Mouse (Mus musculus) liver, embryonic 16.5 days (tissue): ENCODE results near the gene Xxylt1. TPM values are rescaled to one million over a fixed set of nuclear protein-coding genes. Genes with fewer than 3 reads are reported as not detected.

Source experiments
- ATAC-seq: fragments of 200-750 bp; cut with Nextera tagmentation; 2 replicates; pipeline ENCODE4 v1.8.0; 2017; ENCODE audit warnings: low read depth, mild to moderate bottlenecking, moderate number of reproducible peaks, moderate library complexity
- H3K27ac ChIP-seq: fragments of 300-500 bp; sonication (generic); 2 replicates; pipeline ENCODE4 v1.5.1; 2014; ENCODE audit warnings: mild to moderate bottlenecking, low read length
- H3K27me3 ChIP-seq: fragments of 300-500 bp; sonication (generic); 2 replicates; pipeline ENCODE4 v1.6.1; 2014; ENCODE audit warnings: low read depth, low read length, mixed read lengths; ENCODE audit not compliant: control insufficient read depth, insufficient read depth
- H3K36me3 ChIP-seq: fragments of 300-500 bp; sonication (generic); 2 replicates; pipeline ENCODE4 v1.6.1; 2014; ENCODE audit warnings: mild to moderate bottlenecking; ENCODE audit not compliant: control insufficient read depth, insufficient read depth
- H3K4me1 ChIP-seq: fragments of 300-500 bp; sonication (generic); 2 replicates; pipeline ENCODE4 v1.6.1; 2014; ENCODE audit warnings: low read depth, low read length, mixed read lengths; ENCODE audit not compliant: control insufficient read depth
- H3K4me2 ChIP-seq: fragments of 300-500 bp; sonication (generic); 2 replicates; pipeline ENCODE4 v1.6.1; 2014; ENCODE audit warnings: low read depth, low read length, mixed read lengths
- H3K4me3 ChIP-seq: fragments of 300-500 bp; sonication (generic); 2 replicates; pipeline ENCODE4 v1.5.1; 2014; ENCODE audit warnings: low read depth, mild to moderate bottlenecking, low read length
- H3K9ac ChIP-seq: fragments of 300-500 bp; sonication (generic); 2 replicates; pipeline ENCODE4 v1.6.1; 2014; ENCODE audit warnings: low read depth, low read length
- H3K9me3 ChIP-seq: fragments of 300-500 bp; sonication (generic); replicated peaks from 2 replicates; pipeline ENCODE4 v1.6.1; 2016; ENCODE audit warnings: low read length; ENCODE audit not compliant: control insufficient read depth
- WGBS: fragments of 180-500 bp; shearing (Covaris S2); extraction: QIAGEN DNeasy Blood & Tissue Kit; methylation state at CpG from one replicate; pipeline ENCODE4 v1.1.7; 2014; ENCODE audit not compliant: insufficient replicate concordance; 5-methylcytosine and 5-hydroxymethylcytosine counted together
- polyA plus RNA-seq: library from polyadenylated mRNA; unstranded; fragments of >200 nt; fragmentation: Nextera tagmentation; extraction: Ambion mirVana; gene quantifications from 2 replicates; pipeline ENCODE4 v1.2.1, GENCODE M21; 2015

Xxylt1 gene
- polyA plus RNA-seq, 1 experiment from 2014 or later: 1.2 TPM

- Histone ChIP-seq H3K9me3 (no peaks in the 10 kb centered on the region), H3K27me3 (no peaks in the 10 kb centered on the region), H3K4me1 (peaks cover 9% of the 10 kb centered on the region), H3K4me3 (no peak overlapping the region), H3K27ac (no peak overlapping the region), H3K36me3 (no peaks in the 10 kb centered on the region), H3K4me2 (no peak overlapping the region), H3K9ac (no peak overlapping the region)
- WGBS: 74% methylated on average over 8 of the region's 8 CpGs
- no peak for ATAC-seq
Measured at GRCm38 (mm10) chr16:30956141-30956540, 125.1 kb downstream of the Xxylt1 start.

- ATAC-seq: no peak
- Histone ChIP-seq H3K27ac (no peak overlapping the region), H3K4me1 (no peaks in the 10 kb centered on the region), H3K9ac (no peak overlapping the region), H3K36me3 (no peaks in the 10 kb centered on the region), H3K27me3 (no peaks in the 10 kb centered on the region), H3K4me3 (no peak overlapping the region), H3K4me2 (no peak overlapping the region), H3K9me3 (no peaks in the 10 kb centered on the region)
- 39% methylated on average over 1 of the region's 1 CpGs for WGBS
Measured at GRCm38 (mm10) chr16:30948636-30949035, 132.6 kb downstream of the Xxylt1 start.

- Histone ChIP-seq H3K4me1 (no peaks in the 10 kb centered on the region), H3K27me3 (no peaks in the 10 kb centered on the region), H3K9me3 (no peaks in the 10 kb centered on the region), H3K4me3 (no peak overlapping the region), H3K36me3 (no peaks in the 10 kb centered on the region), H3K27ac (no peak overlapping the region), H3K4me2 (no peak overlapping the region), H3K9ac (no peak overlapping the region)
- 58% methylated on average over 4 of the region's 4 CpGs for WGBS
- no peak for ATAC-seq
Measured at GRCm38 (mm10) chr16:30948216-30948615, 133.0 kb downstream of the Xxylt1 start.

GRCm38 (mm10) chr16:30944886-30945285 is 136.3 kb downstream of the Xxylt1 start:
- H3K4me2 ChIP-seq: no peak overlapping the region
- no peaks in the 10 kb centered on the region for H3K27me3 ChIP-seq
- H3K4me1 ChIP-seq: no peaks in the 10 kb centered on the region
- H3K4me3 ChIP-seq: no peak overlapping the region
- no peaks in the 10 kb centered on the region for H3K36me3 ChIP-seq
- 19% methylated on average over 8 of the region's 8 CpGs for WGBS
- H3K9ac ChIP-seq: no peak overlapping the region
- ATAC-seq: peak; percentile 32; the same call in 1 of the 2 replicates
- H3K27ac ChIP-seq: peak overlapping the region; percentile 13; the same call in 1 of the 2 replicates
- no peaks in the 10 kb centered on the region for H3K9me3 ChIP-seq

- Histone ChIP-seq H3K9ac (no peak overlapping the region), H3K27me3 (no peaks in the 10 kb centered on the region), H3K9me3 (no peaks in the 10 kb centered on the region), H3K36me3 (no peaks in the 10 kb centered on the region), H3K4me1 (no peaks in the 10 kb centered on the region; the same call in none of the 2 replicates), H3K4me2 (no peak overlapping the region), H3K4me3 (no peak overlapping the region), H3K27ac (no peak overlapping the region)
- ATAC-seq: no peak
- WGBS: 54% methylated on average over 4 of the region's 4 CpGs
Measured at GRCm38 (mm10) chr16:30943919-30944318, 137.3 kb downstream of the Xxylt1 start.

GRCm38 (mm10) chr16:30940699-30941098 is 140.5 kb downstream of the Xxylt1 start:
- Histone ChIP-seq H3K4me1 (no peaks in the 10 kb centered on the region; the same call in none of the 2 replicates), H3K36me3 (no peaks in the 10 kb centered on the region), H3K4me3 (no peak overlapping the region), H3K9ac (no peak overlapping the region), H3K4me2 (no peak overlapping the region), H3K27me3 (no peaks in the 10 kb centered on the region), H3K27ac (no peak overlapping the region), H3K9me3 (no peaks in the 10 kb centered on the region)
- 66% methylated on average over 2 of the region's 2 CpGs for WGBS
- no peak for ATAC-seq

GRCm38 (mm10) chr16:30939903-30940302 is 141.3 kb downstream of the Xxylt1 start:
- H3K4me3 ChIP-seq: no peak overlapping the region
- ATAC-seq: peak; percentile 37; the same call in 1 of the 2 replicates
- WGBS: 42% methylated on average over 3 of the region's 3 CpGs
- H3K27ac ChIP-seq: no peak overlapping the region
- H3K9me3 ChIP-seq: no peaks in the 10 kb centered on the region
- no peaks in the 10 kb centered on the region; the same call in none of the 2 replicates for H3K4me1 ChIP-seq
- H3K4me2 ChIP-seq: no peak overlapping the region
- H3K27me3 ChIP-seq: no peaks in the 10 kb centered on the region
- no peaks in the 10 kb centered on the region for H3K36me3 ChIP-seq
- no peak overlapping the region for H3K9ac ChIP-seq

- H3K4me1 ChIP-seq: no peaks in the 10 kb centered on the region; the same call in none of the 2 replicates
- H3K9me3 ChIP-seq: no peaks in the 10 kb centered on the region
- no peak overlapping the region for H3K27ac ChIP-seq
- no peak overlapping the region for H3K9ac ChIP-seq
- no peak for ATAC-seq
- no peak overlapping the region for H3K4me2 ChIP-seq
- no peaks in the 10 kb centered on the region for H3K27me3 ChIP-seq
- no peak overlapping the region for H3K4me3 ChIP-seq
- H3K36me3 ChIP-seq: no peaks in the 10 kb centered on the region
- WGBS: 67% methylated on average over 8 of the region's 8 CpGs
Measured at GRCm38 (mm10) chr16:30939210-30939609, 142.0 kb downstream of the Xxylt1 start.

- WGBS: 47% methylated on average over 3 of the region's 3 CpGs
- no peak overlapping the region for H3K27ac ChIP-seq
- no peak overlapping the region for H3K9ac ChIP-seq
- no peaks in the 10 kb centered on the region for H3K27me3 ChIP-seq
- H3K4me3 ChIP-seq: no peak overlapping the region
- no peak overlapping the region for H3K4me2 ChIP-seq
- ATAC-seq: no peak
- no peaks in the 10 kb centered on the region for H3K36me3 ChIP-seq
- no peaks in the 10 kb centered on the region; the same call in none of the 2 replicates for H3K4me1 ChIP-seq
- no peaks in the 10 kb centered on the region for H3K9me3 ChIP-seq
Measured at GRCm38 (mm10) chr16:30938664-30939063, 142.6 kb downstream of the Xxylt1 start.
